Comparison of ENCODE assay signal across 8 mouse cellular contexts in genomic region chr1:66815941-66816777, GRCm38 (mm10). TPM values are rescaled to one million over a fixed set of nuclear protein-coding genes. Genes with fewer than 3 reads are reported as not detected.
DNase-seq lines count a peak whose midpoint lies in the region; ATAC-seq and TF ChIP-seq lines count a peak whose summit lies in the region.

No protein-coding gene starts in this region.

- 0 out of 2 replicates have a peak, but pooled peaks have one; percentile 41 for TF ChIP-seq EP300 in heart, adult 2 months (IDR thresholded peaks at IDR 0.05; ENCODE audit: insufficient read depth, low read depth, low read length)

- peak overlapping the region; percentile 68 for H3K4me2 ChIP-seq in embryonic facial prominence, embryonic 13.5 days
- H3K4me2 ChIP-seq in limb, embryonic 11.5 days (ENCODE audit: low read depth, severe bottlenecking) = peak overlapping the region; percentile 46
- H3K4me2 ChIP-seq in midbrain, embryonic 13.5 days (replicated peaks) = peak overlapping the region; percentile 74

- 0 out of 2 replicates have a peak, but pooled peaks cover 1% of the 10 kb centered on the region for H3K79me2 ChIP-seq in heart, adult 2 months (replicated peaks; ENCODE audit: control insufficient read depth, insufficient read depth, low read length)

- H3K9ac ChIP-seq in embryonic facial prominence, embryonic 13.5 days = peak overlapping the region; percentile 90
- peak overlapping the region; percentile 98 for H3K9ac ChIP-seq in heart, adult 2 months (ENCODE audit: low read depth, low read length)
- peak overlapping the region; percentile 85 for H3K9ac ChIP-seq in limb, embryonic 11.5 days (ENCODE audit: low read length)
- peak overlapping the region; percentile 82 for H3K9ac ChIP-seq in midbrain, embryonic 13.5 days (replicated peaks)

- H3K36me3 ChIP-seq in embryonic facial prominence, embryonic 13.5 days = no peaks in the 10 kb centered on the region
- peaks cover 8% of the 10 kb centered on the region for H3K36me3 ChIP-seq in heart, adult 2 months (ENCODE audit: control insufficient read depth, insufficient read depth, low read length)
- no peaks in the 10 kb centered on the region for H3K36me3 ChIP-seq in kidney, adult 2 months (ENCODE audit: control insufficient read depth, insufficient read depth, low read length)
- H3K36me3 ChIP-seq in limb, embryonic 11.5 days (ENCODE audit: control insufficient read depth, insufficient read depth, low read length) = no peaks in the 10 kb centered on the region
- H3K36me3 ChIP-seq in midbrain, embryonic 13.5 days = no peaks in the 10 kb centered on the region

- intact Hi-C loops in heart, adult 2 months (cut with DNase I) = loop anchor here (2.0 to 5.0 kb wide), 4 partner anchors 34 to 115 kb away; partner anchors contain the start of genes Acadl and Rpe

- peaks cover 12% of the 10 kb centered on the region for H3K4me1 ChIP-seq in embryonic facial prominence, embryonic 13.5 days
- peaks cover 5% of the 10 kb centered on the region for H3K4me1 ChIP-seq in heart, adult 2 months (ENCODE audit: control insufficient read depth, insufficient read depth, low read length)
- H3K4me1 ChIP-seq in kidney, adult 2 months (ENCODE audit: control insufficient read depth, insufficient read depth, low read length) = peaks cover 8% of the 10 kb centered on the region; the same call in 1 of the 2 replicates
- no peaks in the 10 kb centered on the region for H3K4me1 ChIP-seq in limb, embryonic 11.5 days (ENCODE audit: control insufficient read depth, insufficient read depth, low read length)
- H3K4me1 ChIP-seq in midbrain, embryonic 13.5 days (replicated peaks) = peaks cover 26% of the 10 kb centered on the region

- WGBS in embryonic facial prominence, embryonic 13.5 days = under 1% methylated on average over 39 of the region's 39 CpGs
- WGBS in heart, adult 2 months = under 1% methylated on average over 39 of the region's 39 CpGs
- WGBS in kidney, adult 2 months = under 1% methylated on average over 39 of the region's 39 CpGs
- WGBS in limb, embryonic 11.5 days = under 1% methylated on average over 39 of the region's 39 CpGs
- under 1% methylated on average over 39 of the region's 39 CpGs for WGBS in midbrain, embryonic 13.5 days

- H3K4me3 ChIP-seq in embryonic facial prominence, embryonic 13.5 days = peak overlapping the region; percentile 76
- peak overlapping the region; percentile 80 for H3K4me3 ChIP-seq in heart, adult 2 months
- H3K4me3 ChIP-seq in kidney, adult 2 months (ENCODE audit: insufficient read depth, low read depth, low read length) = peak overlapping the region; percentile 100
- H3K4me3 ChIP-seq in limb, embryonic 11.5 days (ENCODE audit: low read depth, low read length) = peak overlapping the region; percentile 68
- peak overlapping the region; percentile 77 for H3K4me3 ChIP-seq in midbrain, embryonic 13.5 days (replicated peaks)

- peak; percentile 86 for TF ChIP-seq POLR2A in heart, adult 2 months (IDR thresholded peaks at IDR 0.05; ENCODE audit: insufficient read depth, low read depth, low read length)
- no peak for TF ChIP-seq POLR2A in kidney, adult 2 months (IDR thresholded peaks at IDR 0.05; ENCODE audit: low read depth, low read length)

- peaks cover 7% of the 10 kb centered on the region for H3K27me3 ChIP-seq in embryonic facial prominence, embryonic 13.5 days
- no peaks in the 10 kb centered on the region for H3K27me3 ChIP-seq in heart, adult 2 months (ENCODE audit: control insufficient read depth, insufficient read depth, low read length)
- no peaks in the 10 kb centered on the region for H3K27me3 ChIP-seq in kidney, adult 2 months (replicated peaks; ENCODE audit: control insufficient read depth, insufficient read depth, low read length)
- H3K27me3 ChIP-seq in limb, embryonic 11.5 days (ENCODE audit: control insufficient read depth, insufficient read depth, low read length) = 0 out of 2 replicates have a peak, but pooled peaks cover 3% of the 10 kb centered on the region
- peaks cover 6% of the 10 kb centered on the region for H3K27me3 ChIP-seq in midbrain, embryonic 13.5 days

- peak overlapping the region; percentile 98 for H3K27ac ChIP-seq in embryonic facial prominence, embryonic 13.5 days
- H3K27ac ChIP-seq in heart, adult 2 months = peak overlapping the region; percentile 98
- peak overlapping the region; percentile 100 for H3K27ac ChIP-seq in kidney, adult 2 months (ENCODE audit: insufficient read depth, low read depth, low read length)
- peak overlapping the region; percentile 95 for H3K27ac ChIP-seq in limb, embryonic 11.5 days (replicated peaks; ENCODE audit: low read depth, low read length)
- peak overlapping the region; percentile 99 for H3K27ac ChIP-seq in midbrain, embryonic 13.5 days

- peak; percentile 77 for DNase-seq in A20 (ENCODE audit: low read depth, low spot score)
- peak; percentile 50 to 69 for DNase-seq in adrenal gland, postnatal 36 days
- peak; percentile 72 to 78 for DNase-seq in heart, adult 2 months
- DNase-seq in kidney, adult 2 months = peak; percentile 87
- peak; percentile 74 for DNase-seq in limb, embryonic 11.5 days (ENCODE audit: low spot score)
- DNase-seq in spleen, postnatal 10 days (ENCODE audit: low spot score in 2 of 2) = peak; percentile 60 to 65

- H3K9me3 ChIP-seq in embryonic facial prominence, embryonic 13.5 days = no peaks in the 10 kb centered on the region
- no peaks in the 10 kb centered on the region for H3K9me3 ChIP-seq in limb, embryonic 11.5 days (ENCODE audit: control insufficient read depth, low read length)
- H3K9me3 ChIP-seq in midbrain, embryonic 13.5 days = no peaks in the 10 kb centered on the region

- ATAC-seq in embryonic facial prominence, embryonic 13.5 days (ENCODE audit: insufficient number of reproducible peaks, insufficient read depth, low FRiP score, low TSS enrichment, low read depth) = peak; percentile 17
- ATAC-seq in limb, embryonic 11.5 days (ENCODE audit: insufficient number of reproducible peaks, low FRiP score, low TSS enrichment, low read depth) = peak; percentile 8; the same call in 1 of the 2 replicates
- no peak; the same call in 1 of the 2 replicates for ATAC-seq in midbrain, embryonic 13.5 days

- no peak for TF ChIP-seq CTCF in heart, adult 2 months (IDR thresholded peaks at IDR 0.05)
- TF ChIP-seq CTCF in kidney, adult 2 months (conservative IDR thresholded peaks at IDR 0.05; ENCODE audit: insufficient read depth, insufficient read length, low read depth, low read length) = no peak

RNA-seq across cellular contexts. Expression of gene Kansl1l, which starts 1.2 kb away (rescaled TPM):
- total RNA-seq in adrenal gland, postnatal 36 days (2021) = 10 to 100 TPM; 17.9 to 21.0 TPM
- 21.7 and 23.1 TPM in 2 replicates for polyA plus RNA-seq in embryonic facial prominence, embryonic 13.5 days (2015; fragmentation: Nextera tagmentation; extraction: Ambion mirVana)
- 10 to 100 TPM; 22.9 to 23.4 TPM for total RNA-seq in heart, adult 2 months (2021)
- polyA plus RNA-seq in heart, adult 2 months (2012; rRNA removed) = 5.1 and 9.5 TPM in 2 replicates
- polyA plus RNA-seq in kidney, adult 2 months (2012; rRNA removed) = 8.7 and 9.7 TPM in 2 replicates
- 16.0 and 17.0 TPM in 2 replicates for polyA plus RNA-seq in limb, embryonic 11.5 days (2014; fragmentation: Nextera tagmentation; extraction: Ambion mirVana)
- 14.2 and 14.7 TPM in 2 replicates for polyA plus RNA-seq in midbrain, embryonic 13.5 days (2015; fragmentation: Nextera tagmentation; extraction: Ambion mirVana)

RNA-seq across cellular contexts. Expression of gene Acadl, which starts 46.9 kb away (rescaled TPM):
- 100 to 1,000 TPM; 472 to 633 TPM for total RNA-seq in adrenal gland, postnatal 36 days (2021)
- polyA plus RNA-seq in embryonic facial prominence, embryonic 13.5 days (2015; fragmentation: Nextera tagmentation; extraction: Ambion mirVana) = 53.5 and 65.6 TPM in 2 replicates
- total RNA-seq in heart, adult 2 months (2021) = 1,000 to 10,000 TPM; 1,007 to 1,201 TPM
- polyA plus RNA-seq in heart, adult 2 months (2012; rRNA removed) = 327 and 489 TPM in 2 replicates
- polyA plus RNA-seq in kidney, adult 2 months (2012; rRNA removed) = 92.0 and 123 TPM in 2 replicates
- 54.1 and 58.4 TPM in 2 replicates for polyA plus RNA-seq in limb, embryonic 11.5 days (2014; fragmentation: Nextera tagmentation; extraction: Ambion mirVana)
- 37.5 and 37.8 TPM in 2 replicates for polyA plus RNA-seq in midbrain, embryonic 13.5 days (2015; fragmentation: Nextera tagmentation; extraction: Ambion mirVana)
